Mouse (Mus musculus) kidney, adult 18-20 months (tissue): ENCODE data around the gene Gm20721.
"Not testable (repeated sequence)": the region's sequence is repeated elsewhere in the genome, so short reads cannot be mapped to it uniquely, and the experiment has no call there.

Source experiments
- DNase-seq: peaks from one replicate; pipeline ENCODE4 v3.0.0; 2021

The Gm20721 gene

GRCm38 (mm10) chr2:174346612-174346998 is at the start of gene Gm20721:
Gm20721 (minus strand) TSS chr2:174346712.
- no peak for DNase-seq

DNA sequence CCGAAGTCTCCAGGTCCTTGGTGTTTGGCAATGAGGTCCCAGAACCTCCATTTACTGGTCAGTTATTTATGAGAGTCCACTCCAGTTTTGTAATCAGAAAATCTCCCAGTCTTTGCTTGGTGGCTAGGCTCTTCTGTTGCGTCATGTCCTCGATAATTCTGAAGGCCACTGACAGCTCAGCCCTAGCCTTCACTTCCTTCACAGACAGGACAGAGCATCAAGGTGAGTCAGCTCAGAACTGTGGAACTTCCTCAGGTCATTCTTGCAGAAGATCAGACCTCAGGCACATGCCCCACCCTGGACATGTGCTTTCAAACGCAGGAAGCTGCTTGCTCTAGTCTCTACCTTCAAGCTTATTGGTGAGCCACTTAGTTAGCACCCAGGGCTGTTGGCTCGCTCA is 46.9 kb upstream of the Gm20721 start:
- no peak for DNase-seq

DNA sequence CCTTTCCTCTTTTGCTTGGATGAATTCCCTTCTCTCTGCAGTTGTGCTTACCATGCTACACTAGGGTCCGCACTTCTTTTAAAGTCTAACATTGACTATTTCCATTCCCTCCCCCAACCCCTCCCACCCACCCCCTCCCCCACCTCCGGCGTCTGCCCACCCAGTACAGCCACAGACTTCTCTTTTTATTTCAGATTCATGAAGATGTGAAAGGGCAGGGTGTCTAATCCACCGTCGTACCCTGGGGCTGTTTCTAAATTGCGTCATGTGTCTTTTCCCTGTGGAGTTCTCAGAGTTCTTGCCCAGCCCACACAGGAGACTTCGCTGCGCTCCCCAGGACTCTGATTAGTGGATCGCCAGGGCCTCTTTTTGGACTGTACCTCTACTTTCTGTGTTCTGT is 46.0 kb upstream of the Gm20721 start:
- DNase-seq, result no peak

DNA sequence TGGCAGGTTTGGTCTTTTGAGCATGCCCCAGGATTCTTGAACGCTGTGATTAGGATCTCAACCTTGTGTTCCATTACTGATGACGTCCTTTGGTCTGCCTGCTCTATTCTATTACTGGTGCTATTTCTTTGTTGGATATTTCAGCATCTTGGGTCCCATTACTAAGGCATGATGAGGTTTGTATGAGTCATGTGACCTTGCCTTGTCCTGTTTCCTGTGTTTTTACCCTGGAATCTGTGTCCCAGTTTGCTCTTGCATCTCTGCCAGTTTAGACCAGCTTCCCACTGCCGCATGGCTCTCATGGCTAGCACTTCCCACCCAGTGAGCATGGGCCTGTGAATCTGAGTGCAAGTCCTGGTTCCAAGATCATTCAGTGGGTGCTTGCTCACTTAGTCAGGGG is 45.4 kb upstream of the Gm20721 start:
- no peak for DNase-seq

GRCm38 (mm10) chr2:174381021-174381420 is 34.5 kb upstream of the Gm20721 start:
- DNase-seq, result no peak

- DNase-seq, result no peak
Observed at GRCm38 (mm10) chr2:174366571-174366970, 20.1 kb upstream of the Gm20721 start.

- no peak for DNase-seq
Observed at GRCm38 (mm10) chr2:174359656-174360055, 13.1 kb upstream of the Gm20721 start.

- DNase-seq, result no peak
Observed at GRCm38 (mm10) chr2:174358516-174358915, 12.0 kb upstream of the Gm20721 start.

DNA sequence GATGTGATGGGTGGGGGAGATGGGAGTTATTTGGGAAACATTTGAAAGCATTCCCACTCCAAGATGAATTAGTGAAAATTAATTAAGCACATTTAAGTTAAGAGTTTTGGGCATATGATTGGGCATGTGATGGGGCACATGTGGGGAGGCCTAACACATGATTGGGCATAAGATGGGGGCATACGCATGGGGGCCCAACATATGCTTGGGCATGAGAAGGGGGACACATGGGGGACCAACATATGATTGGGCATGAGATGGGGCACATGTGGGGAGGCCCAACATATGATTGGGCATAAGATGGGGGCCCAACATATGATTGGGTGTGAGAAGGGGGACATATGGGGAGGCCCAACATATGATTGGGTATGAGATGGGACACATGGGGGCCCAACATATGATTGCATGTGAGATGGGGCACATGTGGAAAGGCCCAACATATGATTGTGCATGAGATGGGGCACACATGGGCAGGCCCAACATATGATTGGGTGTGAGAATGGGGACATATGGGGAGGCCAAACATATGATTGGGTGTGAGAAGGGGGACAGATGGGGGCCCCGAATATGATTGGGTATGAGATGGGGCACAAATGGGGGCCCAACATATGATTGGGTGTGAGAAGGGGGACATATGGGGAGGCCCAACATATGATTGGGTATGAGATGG is 622 bp upstream of the Gm20721 start:
- DNase-seq, result not testable (repeated sequence)

GRCm38 (mm10) chr2:174344996-174345395 is 1.5 kb downstream of the Gm20721 start:
- no peak for DNase-seq

GRCm38 (mm10) chr2:174344003-174344655 is 2.4 kb downstream of the Gm20721 start:
- peak; percentile 84 for DNase-seq

DNA sequence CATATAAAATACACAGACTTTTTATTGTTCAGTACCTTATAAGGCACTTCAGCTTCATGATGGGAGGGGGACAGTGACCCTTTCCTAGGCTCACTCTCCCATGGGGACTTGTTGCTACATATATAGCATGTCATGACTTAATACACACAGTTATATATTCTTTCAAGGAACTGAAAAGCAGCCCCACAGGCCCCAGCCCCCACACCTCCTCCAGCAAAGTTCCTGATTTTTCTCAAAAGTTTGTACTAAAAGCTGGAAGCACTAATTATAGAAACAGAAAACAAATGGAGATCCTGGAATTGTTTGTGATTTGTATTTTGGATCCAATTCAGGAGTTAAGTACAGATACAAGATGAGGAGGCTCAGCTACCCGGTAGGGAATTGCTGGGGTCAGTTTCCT is 2.9 kb downstream of the Gm20721 start:
- no peak for DNase-seq

- no peak for DNase-seq
Observed at GRCm38 (mm10) chr2:174342793-174343400, 3.6 kb downstream of the Gm20721 start.

GRCm38 (mm10) chr2:174340893-174341580 is 5.5 kb downstream of the Gm20721 start:
- DNase-seq, result no peak

DNA sequence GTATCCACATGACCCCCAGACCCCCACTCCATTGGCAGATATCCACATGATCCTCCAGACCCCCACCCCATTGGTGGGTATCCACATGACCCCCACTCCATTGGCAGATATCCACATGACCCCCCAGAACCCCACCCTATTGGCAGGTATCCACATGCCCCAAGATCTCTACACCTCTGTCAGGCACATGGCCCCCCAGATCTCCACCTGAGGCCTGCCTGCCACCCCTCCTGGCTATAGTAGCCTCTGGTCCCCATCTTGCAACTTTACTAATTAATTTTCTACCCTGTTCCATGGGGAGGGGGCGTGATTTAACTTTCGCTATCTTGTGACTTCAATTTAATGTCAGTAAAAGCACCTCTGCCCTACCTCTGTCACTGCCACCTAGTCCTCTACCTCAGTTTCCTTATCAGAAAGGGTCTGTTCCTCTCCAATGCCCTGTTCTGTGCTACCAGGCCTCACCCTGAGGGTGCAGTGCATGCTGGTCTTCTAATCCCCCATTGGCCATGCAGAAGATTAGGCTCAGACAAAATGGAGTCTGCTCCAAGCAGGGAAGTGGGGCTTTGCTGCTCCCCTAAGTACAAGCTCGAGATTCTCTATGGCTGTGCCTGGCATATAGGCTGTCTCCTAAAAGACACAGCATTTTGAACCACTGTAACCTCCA is 6.2 kb downstream of the Gm20721 start:
- DNase-seq, result no peak

DNA sequence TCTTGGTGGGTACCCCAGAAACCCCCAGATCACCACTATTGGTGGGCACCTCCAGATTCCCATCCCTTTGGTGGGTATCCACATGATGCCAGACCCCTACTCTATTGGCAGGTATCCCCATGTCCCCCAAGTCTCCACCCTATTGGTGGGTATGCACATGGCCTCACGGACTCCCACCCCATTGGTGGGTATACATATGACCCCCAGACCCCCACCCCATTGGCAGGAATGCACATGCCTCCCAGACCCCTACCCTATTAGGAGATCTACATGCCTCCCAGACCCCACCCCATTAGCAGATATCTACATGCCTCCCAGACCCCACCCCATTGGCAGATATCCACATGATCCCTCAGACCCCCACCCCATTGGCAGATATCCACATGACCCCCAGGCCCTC is 6.8 kb downstream of the Gm20721 start:
- DNase-seq, result no peak

- DNase-seq, result no peak
Observed at GRCm38 (mm10) chr2:174337275-174337674, 9.2 kb downstream of the Gm20721 start.

GRCm38 (mm10) chr2:174334415-174334814 is 12.1 kb downstream of the Gm20721 start:
- no peak for DNase-seq

DNA sequence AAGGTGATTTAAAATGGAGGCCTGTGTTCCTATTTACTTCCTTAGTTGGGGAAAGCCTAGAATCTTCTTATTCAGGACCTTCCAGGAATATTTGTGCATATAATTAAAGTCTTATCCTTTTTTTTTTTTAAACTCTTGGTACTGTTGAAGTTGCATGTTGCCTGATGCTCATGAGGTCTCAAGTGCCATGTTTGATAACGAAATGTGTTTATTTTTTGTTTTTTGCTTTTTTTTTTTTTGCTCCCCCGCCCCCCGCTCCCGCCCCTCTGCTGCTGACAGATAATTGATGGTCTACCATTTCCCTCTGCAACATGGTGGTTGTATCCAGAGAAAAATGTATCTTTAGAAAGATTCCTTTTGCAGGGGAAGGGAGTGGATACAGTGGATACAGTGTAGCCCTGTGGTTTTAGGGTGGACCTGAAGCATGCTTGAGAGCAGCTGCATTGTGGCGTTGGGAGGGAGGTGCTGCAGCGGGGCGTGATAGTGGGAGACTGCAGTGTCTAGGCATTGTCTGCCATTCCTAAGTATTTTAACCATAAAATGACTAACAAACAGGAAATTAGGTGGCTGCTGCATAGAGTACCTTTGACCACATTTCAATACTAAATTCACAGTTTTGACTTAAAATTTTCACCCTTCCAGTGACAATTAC is 13.1 kb downstream of the Gm20721 start:
- no peak for DNase-seq

GRCm38 (mm10) chr2:174331282-174332030 is 15.1 kb downstream of the Gm20721 start:
- DNase-seq, result no peak

GRCm38 (mm10) chr2:174330616-174331191 is 15.8 kb downstream of the Gm20721 start:
- DNase-seq, result peak; percentile 81
